Mouse (Mus musculus) urinary bladder, postnatal 36 days (tissue): ENCODE results near the gene Dpep3.

Experiments
- DNase-seq, 2 experiments: peaks; one replicate each; pipeline ENCODE4 v3.0.0; 2022; ENCODE audit warnings: low spot score in 2 of 2, mixed read lengths in 1 of 2

The Dpep3 gene

GRCm38 (mm10) chr8:105975363-105975762 is 3.9 kb downstream of the Dpep3 start:
- DNase-seq, result no peak

- DNase-seq, result no peak
Measured at GRCm38 (mm10) chr8:105971019-105971720, 8.1 kb downstream of the Dpep3 start.

DNA sequence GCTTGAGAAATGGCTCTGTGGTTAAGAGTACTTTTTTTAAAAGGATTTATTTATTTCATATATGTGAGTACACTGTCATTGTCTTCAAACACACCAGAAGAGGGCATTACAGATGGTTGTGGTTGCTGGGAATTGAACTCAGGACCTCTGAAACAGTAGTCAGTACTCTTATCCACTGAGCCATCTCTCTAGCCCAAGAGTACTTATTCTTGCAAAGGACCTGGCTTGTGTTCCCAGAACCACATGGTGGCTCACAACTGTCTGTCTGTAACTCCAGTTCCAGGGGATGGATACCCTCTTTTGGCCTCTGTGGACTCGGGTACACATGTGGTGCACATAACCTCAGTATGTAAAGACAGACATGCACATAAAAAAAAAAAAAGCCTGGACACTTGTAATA is 9.9 kb downstream of the Dpep3 start:
- DNase-seq, result no peak

DNA sequence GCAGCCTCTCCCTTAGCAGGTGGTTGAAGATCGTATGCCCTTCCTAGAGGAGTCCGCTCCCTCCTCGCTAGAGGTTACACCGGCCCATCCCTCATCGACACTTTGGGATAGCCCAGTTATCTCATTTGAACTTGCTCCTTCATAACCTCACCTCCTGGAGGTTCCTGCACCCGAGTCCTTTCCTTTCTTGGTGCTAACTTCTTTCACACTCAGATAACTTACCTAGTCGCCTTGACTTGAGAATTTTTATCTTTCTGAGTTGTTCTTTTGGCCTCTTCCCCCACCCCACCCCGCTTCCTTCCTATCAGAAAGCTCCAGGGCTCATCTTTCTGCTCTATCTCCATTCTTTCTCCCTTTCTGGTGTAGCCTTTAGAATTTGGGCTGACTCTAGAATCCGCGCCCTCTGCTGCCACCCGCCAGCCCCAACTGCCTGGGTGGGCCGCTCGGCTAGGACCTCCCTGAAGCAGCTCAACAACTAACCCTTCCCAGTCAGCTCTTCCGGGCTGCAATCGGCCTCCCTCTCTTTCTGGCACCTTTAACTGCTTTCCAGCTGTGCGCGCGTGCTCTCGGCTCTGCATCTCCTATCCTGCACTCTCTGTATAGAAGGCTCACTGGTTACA is 12.4 kb downstream of the Dpep3 start:
- peak in 1 of 2 experiments; percentile 40 for DNase-seq

- peak; percentile 65 to 72 for DNase-seq
Measured at GRCm38 (mm10) chr8:105965905-105966341, 13.3 kb downstream of the Dpep3 start, which contains the start of gene Slc12a4. Gene Slc12a4, minus strand, starts transcription at chr8:105966097.

GRCm38 (mm10) chr8:105965266-105965904 is 13.8 kb downstream of the Dpep3 start:
- DNase-seq, result peak; percentile 43 to 52

DNA sequence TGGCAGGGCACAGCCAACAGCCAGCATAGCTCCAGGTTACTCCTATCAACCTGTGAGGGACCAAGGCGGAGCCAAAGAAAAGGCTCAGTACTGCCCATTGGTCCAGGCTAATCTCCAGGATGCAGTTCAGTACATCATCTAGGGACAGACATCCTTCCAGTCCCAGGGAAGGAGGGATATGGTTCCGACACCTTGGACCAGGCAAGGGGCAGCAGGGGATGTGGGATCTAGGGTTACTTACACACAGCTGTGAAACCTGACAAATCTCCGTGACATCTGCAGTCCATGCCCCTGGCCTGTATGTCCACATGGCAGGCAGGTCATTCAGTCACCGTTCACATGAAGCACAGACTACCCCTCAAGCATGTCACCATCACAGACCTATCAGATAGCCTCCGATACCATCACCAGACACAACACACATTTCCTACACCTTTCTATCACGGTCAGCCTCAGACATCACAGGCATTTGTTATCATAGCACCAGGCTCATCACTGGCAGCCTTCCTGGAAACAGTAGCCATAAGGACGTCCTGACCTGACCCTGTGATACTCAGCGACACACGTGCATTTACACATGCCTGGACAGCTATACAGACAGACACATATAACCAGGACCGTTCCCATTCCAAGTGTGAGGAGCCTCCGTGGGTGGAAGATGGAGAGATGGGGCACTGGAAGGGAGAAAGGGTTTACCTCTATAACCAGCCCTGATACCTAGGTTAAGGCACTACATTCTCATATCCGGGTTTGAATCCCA is 14.5 kb downstream of the Dpep3 start:
- no peak for DNase-seq

- DNase-seq, result no peak
Measured at GRCm38 (mm10) chr8:105961536-105961935, 17.7 kb downstream of the Dpep3 start.

DNA sequence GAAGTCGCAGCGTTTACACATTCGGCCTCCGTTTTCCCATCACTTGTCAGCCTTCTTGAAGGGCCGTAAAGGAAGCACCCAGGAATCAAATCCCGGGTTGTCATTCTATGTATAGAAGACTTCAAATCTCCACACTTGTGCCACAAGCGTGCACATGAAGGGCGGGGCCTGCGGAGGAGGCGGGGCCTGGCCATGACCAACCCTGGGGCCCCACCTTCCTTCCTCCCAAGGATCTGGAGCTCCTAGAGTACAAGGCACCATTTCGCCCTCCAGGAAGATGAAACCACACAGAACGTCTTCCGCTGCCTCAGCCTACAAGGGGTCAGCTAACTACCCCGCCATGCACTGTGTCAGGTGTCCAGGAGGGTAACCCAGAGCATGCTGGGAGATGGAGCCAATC is 18.1 kb downstream of the Dpep3 start:
- DNase-seq, result no peak

GRCm38 (mm10) chr8:105959350-105959749 is 19.9 kb downstream of the Dpep3 start:
- peak; percentile 89 for DNase-seq

GRCm38 (mm10) chr8:105957813-105958212 is 21.4 kb downstream of the Dpep3 start:
- no peak for DNase-seq

- no peak for DNase-seq
Measured at GRCm38 (mm10) chr8:105956556-105956955, 22.7 kb downstream of the Dpep3 start.

- no peak for DNase-seq
Measured at GRCm38 (mm10) chr8:105951057-105951659, 28.1 kb downstream of the Dpep3 start.

DNA sequence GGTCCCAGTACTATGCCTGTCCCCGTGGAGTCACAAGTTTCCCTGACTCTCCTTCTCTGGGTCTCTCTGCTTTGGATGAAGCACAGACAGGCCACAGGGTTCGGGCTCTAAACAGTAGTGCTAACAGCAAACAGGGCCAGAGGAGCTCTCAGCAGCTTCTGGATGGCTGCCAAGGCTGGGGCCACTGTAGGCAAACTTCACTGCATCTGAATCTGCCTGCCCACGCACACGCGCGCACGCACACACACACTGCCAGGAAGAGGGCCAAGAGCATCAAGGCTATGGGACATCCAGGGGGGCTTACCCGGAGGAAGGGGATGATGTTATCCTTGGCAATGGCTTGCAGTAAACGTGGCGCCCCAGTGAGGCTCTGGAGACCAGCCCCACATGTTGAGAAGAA is 29.9 kb downstream of the Dpep3 start:
- no peak for DNase-seq

GRCm38 (mm10) chr8:105943321-105943739 is 35.9 kb downstream of the Dpep3 start, which contains the start of gene Lcat:
Gene Lcat, minus strand, starts transcription at chr8:105943382.
- DNase-seq, result no peak

- DNase-seq, result no peak
Measured at GRCm38 (mm10) chr8:105942542-105942941, 36.7 kb downstream of the Dpep3 start.

DNA sequence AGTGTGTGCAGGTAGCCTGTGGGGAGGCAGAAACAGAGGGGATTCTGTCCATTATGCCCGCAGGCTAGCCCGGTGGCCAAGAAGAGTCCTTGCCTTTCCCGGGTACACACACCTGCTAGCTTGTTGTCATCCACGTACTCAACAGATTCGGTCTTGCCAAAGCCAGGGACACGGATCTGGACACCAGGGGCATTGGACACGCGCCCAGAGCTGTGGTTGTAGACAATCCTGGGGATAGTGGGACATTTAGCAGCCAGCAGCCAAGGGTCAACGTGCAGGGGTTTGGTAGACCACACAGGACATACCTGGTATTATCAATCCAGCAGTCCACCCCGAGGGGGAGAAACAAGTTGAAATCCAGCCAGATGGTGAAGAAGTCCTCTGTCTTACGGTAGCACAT is 37.2 kb downstream of the Dpep3 start:
- no peak for DNase-seq

GRCm38 (mm10) chr8:105938306-105938669 is 40.9 kb downstream of the Dpep3 start, which contains the start of gene Psmb10:
Gene Psmb10, minus strand, starts transcription at chr8:105938444.
- DNase-seq, result no peak

GRCm38 (mm10) chr8:105937496-105938305 is 41.5 kb downstream of the Dpep3 start:
- peak; percentile 42 to 45 for DNase-seq

DNA sequence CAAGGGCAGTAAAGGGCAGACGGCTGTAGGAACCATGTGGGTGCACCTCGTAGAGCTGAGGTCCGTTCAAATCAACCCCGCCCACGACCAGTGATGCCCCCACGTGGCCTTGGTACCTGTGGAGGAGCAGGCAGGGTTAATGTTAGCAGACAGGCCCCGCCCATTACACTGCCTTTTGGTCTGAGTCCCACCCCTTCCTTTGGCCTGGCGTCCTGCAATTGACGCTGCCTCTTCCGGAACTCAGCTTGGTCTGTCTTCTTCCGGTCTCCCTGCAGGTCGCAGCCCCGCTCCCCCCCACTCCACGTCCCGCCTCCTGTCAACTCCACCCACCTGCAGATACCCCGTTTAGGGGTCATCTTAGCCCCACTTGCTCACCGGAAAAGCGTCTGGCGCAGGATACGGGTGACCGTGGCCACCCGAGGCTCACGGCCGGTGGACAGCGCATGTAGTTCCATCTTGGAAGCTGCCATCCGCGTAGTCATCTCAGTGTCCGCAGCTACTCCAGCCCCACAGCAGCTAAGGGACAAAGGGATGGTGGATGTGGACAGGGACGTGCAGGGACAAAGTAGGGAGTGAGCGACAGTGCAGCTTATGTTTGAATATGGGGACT is 42.3 kb downstream of the Dpep3 start:
- peak; percentile 83 to 91 for DNase-seq
